Mouse (Mus musculus): ENCODE measurements around the gene Als2cr12.
"Not testable (repeated sequence)": the region's sequence is repeated elsewhere in the genome, so short reads cannot be mapped to it uniquely, and the experiment has no call there.

The Als2cr12 gene

DNA sequence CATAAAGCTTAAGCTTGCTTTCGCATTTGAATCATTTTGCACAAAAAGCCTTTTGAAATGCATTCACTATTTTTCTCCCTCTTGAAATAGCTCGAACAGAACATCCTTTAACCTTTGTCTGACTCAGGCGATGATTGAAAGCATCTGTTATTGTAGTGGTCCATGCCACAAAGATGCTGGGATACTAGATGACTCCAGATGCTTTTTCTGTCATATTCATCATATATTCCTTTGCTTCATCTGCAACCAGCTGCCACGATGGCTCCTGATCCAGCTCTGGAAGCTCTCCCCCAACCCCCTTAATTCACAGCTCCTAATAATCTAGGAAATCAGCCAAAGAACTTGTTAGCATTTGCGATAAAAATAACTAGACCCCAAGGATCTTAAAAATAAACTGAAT is 78.7 kb downstream of the Als2cr12 start:
- ATAC-seq (ENCODE audit: insufficient number of reproducible peaks, low FRiP score, low TSS enrichment): no peak

DNA sequence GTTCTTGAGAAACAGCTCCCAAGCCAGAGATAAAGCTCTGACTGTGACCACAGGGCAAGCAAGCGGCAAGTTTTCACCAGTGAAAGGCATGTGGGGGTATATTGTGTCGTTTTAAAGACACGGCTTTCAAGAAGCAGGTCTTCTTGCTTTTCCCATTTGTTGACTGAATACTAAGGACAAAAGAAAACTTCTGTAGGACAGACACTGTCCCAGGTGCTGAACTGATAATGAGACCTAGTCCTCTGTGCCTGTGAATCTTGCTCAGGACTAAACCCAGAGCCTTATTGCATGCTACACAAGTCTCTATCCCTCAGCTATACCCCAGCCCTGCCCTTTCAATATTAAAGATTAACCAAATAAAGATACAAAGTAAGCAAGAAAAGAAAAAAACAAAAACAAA is 79.6 kb downstream of the Als2cr12 start:
- ATAC-seq (ENCODE audit: insufficient number of reproducible peaks, low FRiP score, low TSS enrichment): no peak

DNA sequence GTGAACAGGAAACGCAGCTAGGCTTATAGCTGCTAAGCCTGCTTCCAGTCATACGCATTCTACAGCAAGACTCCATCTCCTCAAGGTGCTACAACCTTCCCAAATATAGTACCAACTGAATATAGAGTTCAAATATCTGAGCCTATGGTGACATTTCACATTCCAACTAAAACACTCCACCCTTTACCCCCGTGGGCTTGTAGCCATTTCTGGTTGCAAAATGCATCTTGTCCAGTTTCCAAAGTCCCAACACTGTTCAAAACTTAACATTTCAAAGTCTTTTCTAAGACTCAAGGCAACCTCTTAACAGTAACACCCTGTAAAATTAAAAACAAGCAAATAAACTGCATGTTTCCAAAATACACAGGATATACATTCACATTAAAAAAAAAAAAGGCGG is 80.6 kb downstream of the Als2cr12 start:
- no peak for ATAC-seq (ENCODE audit: insufficient number of reproducible peaks, low FRiP score, low TSS enrichment)

DNA sequence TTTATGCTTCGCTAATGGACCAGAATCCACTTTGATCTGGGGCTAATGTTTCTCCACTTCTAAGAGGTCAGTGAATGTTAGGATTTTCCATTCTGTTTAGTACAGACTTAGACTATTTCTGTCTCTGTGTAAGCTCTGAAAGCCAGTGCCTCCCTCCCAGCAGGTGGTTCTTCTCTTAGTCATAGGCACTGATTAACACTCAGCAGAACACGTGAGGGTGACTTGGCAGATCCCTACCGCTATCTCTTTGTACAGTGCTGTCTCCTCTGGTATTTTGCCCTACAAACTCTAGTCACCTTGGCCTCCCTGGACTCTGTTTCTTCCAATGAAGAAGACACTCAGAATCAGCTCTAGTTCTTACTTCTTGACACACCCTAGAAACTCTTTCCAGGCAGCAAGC is 81.4 kb downstream of the Als2cr12 start:
- no peak for ATAC-seq (ENCODE audit: insufficient number of reproducible peaks, low FRiP score, low TSS enrichment)

DNA sequence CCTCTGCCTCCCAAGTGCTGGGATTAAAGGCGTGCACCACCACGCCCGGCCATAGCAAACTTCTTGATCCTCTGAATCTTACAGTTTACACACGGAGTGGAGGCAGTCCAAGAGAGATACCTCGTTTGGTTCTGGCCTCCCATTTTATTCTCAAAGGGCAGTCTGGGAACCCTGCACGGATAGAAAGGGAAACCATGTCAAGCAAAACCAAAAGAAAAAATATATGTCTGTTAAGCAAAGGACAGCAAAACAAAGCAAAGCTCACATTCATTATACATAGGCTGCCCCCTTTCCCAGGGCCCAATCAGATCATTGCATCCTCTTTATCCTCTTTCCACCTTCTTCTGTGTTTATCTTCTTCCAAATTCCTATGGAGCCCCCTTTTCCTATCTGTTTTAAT is 82.0 kb downstream of the Als2cr12 start:
- no peak for ATAC-seq (ENCODE audit: insufficient number of reproducible peaks, low FRiP score, low TSS enrichment)

DNA sequence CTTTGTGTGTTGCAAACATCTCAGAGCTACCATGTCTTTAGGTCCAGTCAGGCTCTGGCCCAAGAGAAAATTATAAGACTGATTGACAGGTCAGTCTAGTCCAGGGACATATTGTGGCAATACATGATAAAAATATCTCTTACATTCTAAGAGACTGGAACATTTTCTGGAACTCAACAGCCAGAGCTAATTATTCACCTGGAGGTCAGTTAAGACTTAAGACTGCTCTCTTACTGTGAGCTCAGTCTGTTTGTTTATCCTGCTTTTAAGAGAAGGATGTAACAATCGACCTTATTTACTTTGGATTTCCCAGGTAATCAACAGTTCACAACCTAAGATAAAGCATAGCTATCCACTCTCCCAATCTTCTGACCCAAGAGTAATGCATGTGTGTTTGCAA is 85.2 kb downstream of the Als2cr12 start:
- no peak for ATAC-seq (ENCODE audit: insufficient number of reproducible peaks, low FRiP score, low TSS enrichment)

DNA sequence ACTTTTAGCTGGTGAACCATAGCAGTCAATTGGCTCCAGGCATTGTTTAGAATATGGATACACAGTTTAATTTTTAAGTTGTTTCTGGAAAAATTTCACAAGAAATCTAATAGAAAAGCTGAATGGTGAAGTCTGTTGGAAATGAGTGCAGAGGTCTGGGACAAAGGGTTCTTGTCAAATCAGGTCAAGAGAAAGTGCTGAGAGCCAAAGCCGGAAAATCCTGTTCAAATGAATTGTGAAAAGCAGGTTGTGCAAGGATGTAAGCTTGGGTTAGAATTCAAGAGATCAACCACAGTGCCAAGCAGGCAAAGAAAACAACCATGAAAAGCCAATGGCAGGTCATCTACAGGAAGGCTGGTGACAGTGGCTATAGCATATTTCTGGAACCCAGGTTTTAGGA is 85.6 kb downstream of the Als2cr12 start:
- ATAC-seq (ENCODE audit: insufficient number of reproducible peaks, low FRiP score, low TSS enrichment): no peak

DNA sequence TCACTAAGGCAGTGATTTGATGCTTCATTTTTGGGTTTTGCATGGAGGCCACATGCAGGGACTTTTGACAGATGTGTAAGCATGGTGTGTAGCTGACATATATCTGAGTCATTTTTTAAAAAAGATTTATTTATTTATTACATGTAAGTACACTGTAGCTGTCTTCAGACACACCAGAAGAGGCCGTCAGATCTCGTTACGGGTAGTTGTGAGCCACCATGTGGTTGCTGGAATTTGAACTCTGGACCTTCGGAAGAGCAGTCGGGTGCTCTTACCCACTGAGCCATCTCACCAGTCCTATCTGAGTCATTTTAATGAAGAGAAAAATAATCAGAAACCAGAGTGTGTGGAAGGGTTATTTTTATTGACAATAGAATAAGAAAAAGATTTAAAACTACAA is 86.2 kb downstream of the Als2cr12 start:
- ATAC-seq (ENCODE audit: insufficient number of reproducible peaks, low FRiP score, low TSS enrichment): not testable (repeated sequence)

DNA sequence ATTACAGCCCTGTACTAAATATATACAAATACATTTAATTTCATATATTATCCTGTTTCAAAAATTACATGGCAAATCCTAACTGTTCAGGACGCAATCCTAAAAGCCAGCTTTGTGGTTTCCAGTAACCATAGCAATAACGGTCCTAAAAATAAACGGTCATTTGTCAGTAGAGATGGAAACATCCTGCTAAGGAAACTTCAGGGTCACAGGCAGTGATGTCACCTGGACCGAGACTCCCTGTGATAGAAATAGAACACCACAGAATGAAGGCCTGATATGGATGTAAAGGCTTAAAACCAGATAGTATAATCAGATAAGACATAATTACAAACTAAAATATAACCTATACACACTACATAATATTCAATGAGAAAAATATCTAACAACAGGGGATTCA is 92.1 kb downstream of the Als2cr12 start:
- ATAC-seq (ENCODE audit: insufficient number of reproducible peaks, low FRiP score, low TSS enrichment): no peak

DNA sequence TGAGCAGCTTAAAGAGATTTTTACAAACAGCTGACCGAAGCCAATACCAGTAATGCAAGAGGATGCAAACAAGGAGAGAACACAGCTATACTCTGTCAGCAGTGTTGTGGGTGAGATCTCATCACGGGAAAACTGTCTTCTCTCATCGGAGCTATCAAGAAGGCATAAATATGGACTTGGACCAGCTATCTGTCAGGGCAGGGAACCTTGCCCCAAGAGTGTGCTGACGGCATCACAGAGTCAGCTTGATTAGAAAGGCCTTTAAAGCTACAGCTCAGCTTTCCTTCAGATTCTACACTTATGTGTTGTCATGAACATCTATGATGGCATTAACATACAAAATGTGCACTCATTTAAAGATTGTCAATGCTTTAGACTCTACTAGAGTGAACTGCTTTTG is 93.1 kb downstream of the Als2cr12 start:
- no peak for ATAC-seq (ENCODE audit: insufficient number of reproducible peaks, low FRiP score, low TSS enrichment)

All from cerebellum, adult (tissue).